Mouse (Mus musculus): ENCODE measurements around the gene Coa5. TPM values are rescaled to one million over a fixed set of nuclear protein-coding genes. Genes with fewer than 3 reads are reported as not detected.

The Coa5 gene
- 21.9 and 26.8 TPM in 2 replicates for polyA plus RNA-seq (2012; rRNA removed)

GRCm38 (mm10) chr1:37429366-37430296 lies at the start of gene Coa5, which contains the start of gene Unc50:
TSS of gene Coa5 (minus strand) at chr1:37430103.
TSS of gene Unc50 (plus strand) at chr1:37430139.

Other genes with a start within 250 kb of the Coa5 start
- not detected in 2 replicates for gene Cnga3, start 215.7 kb downstream of the Coa5 start, polyA plus RNA-seq (2012; rRNA removed)
- gene Inpp4a, start 130.2 kb downstream of the Coa5 start, polyA plus RNA-seq (2012; rRNA removed) = 1.7 and 2.0 TPM in 2 replicates
- 41.0 and 49.1 TPM in 2 replicates for gene Unc50, start within 50 bp of the Coa5 start, polyA plus RNA-seq (2012; rRNA removed)
- gene Mgat4a, start 110.9 kb upstream of the Coa5 start, polyA plus RNA-seq (2012; rRNA removed) = 0.83 and 1.0 TPM in 2 replicates

Data from liver, embryonic 14 days (tissue).